Mouse (Mus musculus) liver, embryonic 14 days (tissue): ENCODE results near the gene Ppfibp1. TPM values are rescaled to one million over a fixed set of nuclear protein-coding genes. Genes with fewer than 3 reads are reported as not detected.

Experiments used
- polyA plus RNA-seq: library from polyadenylated mRNA; depleted of rRNA; stranded (reverse); fragments of >200 nt; gene quantifications from 2 replicates; pipeline ENCODE4 v1.2.3, GENCODE M21; 2012; rRNA removed

The Ppfibp1 gene
- 5.0 and 5.9 TPM in 2 replicates for polyA plus RNA-seq

DNA sequence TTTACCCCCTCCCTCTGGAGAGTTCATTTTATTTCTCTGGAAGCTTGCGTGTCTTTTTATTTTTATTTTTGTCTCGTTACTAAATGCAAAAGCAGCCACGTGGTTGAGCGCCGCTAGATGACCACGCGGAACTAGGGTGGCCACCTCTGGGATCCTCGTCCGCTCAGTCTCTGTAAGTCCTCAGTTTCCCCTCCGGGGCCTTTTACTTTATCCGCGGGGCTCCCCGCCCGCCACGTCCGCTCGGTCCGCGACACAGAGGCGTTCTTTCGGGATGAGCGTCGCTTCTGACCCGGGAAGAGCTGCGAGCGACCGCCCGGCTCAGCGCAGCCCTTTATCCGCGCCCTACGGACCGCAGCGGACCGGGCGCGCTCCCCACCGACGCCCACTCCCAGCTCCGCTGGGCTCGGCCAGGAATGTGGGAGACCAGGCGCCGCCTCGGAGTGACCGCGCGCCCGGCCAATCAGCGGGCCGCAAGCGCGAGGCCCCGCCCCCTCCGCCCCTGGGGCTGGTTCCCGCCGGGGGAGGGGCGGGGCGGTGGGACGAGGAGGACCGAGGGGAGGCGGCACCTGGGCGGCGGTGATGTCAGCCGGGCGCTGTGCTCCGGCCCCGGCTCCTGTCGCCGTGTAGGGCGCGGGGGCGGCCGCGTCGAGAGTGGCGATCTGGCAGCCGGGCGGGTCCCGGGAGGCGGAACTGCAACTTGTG, at the start of gene Ppfibp1:
Gene Ppfibp1, plus strand, starts transcription at position 530 of the 702 bp plus-strand sequence.

DNA sequence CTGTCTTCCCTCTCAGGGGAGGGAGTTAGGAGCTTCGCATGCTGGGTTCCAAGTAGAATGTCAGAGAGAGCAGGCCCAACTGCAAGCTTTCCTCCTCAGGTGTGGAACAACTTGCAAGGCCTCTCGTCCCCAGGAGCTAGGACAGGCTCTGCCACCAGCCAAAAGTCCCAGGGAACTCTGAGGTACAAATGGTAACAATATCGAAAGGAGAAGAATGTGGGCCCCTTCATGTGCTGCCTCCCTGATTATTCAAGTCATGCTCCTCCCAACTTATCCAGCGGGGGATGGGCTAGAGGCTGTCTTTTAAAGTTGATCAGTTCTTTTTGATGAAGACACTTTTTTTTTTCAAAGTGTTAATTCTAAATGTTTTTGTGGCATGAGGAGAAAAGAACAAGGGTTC, 38.2 kb upstream of the Ppfibp1 start, which contains the start of gene Smco2:
Gene Smco2, plus strand, starts transcription at position 55 of the 400 bp plus-strand sequence.

GRCm38 (mm10) chr6:146954258-146954657, 66.0 kb downstream of the Ppfibp1 start, which contains the start of gene 1700034J05Rik:
Gene 1700034J05Rik (minus strand): TSS chr6:146954422.

GRCm38 (mm10) chr6:147032303-147032925, 144.1 kb downstream of the Ppfibp1 start, which contains the start of gene Rep15:
Gene Rep15 (plus strand): TSS chr6:147032584.

GRCm38 (mm10) chr6:147042291-147043290, 154.3 kb downstream of the Ppfibp1 start, which contains the start of gene Mrps35:
Gene Mrps35 (plus strand): TSS chr6:147042764.

Other genes with a start within 250 kb of the Ppfibp1 start
- gene Med21, start 245.9 kb upstream of the Ppfibp1 start, polyA plus RNA-seq = 44.7 and 50.2 TPM in 2 replicates
- gene Tm7sf3, start 245.7 kb upstream of the Ppfibp1 start, polyA plus RNA-seq = 10.0 and 13.1 TPM in 2 replicates
- 1.9 and 2.1 TPM in 2 replicates for gene Stk38l, start 163.5 kb upstream of the Ppfibp1 start, polyA plus RNA-seq
- 0.55 and 0.56 TPM in 2 replicates for gene Arntl2, start 92.4 kb upstream of the Ppfibp1 start, polyA plus RNA-seq
- gene Smco2, start 38.4 kb upstream of the Ppfibp1 start, polyA plus RNA-seq = not detected in 2 replicates
- not detected in 2 replicates for gene 1700034J05Rik, start 65.9 kb downstream of the Ppfibp1 start, polyA plus RNA-seq
- 0.10 and 0.14 TPM in 2 replicates for gene Rep15, start 144.1 kb downstream of the Ppfibp1 start, polyA plus RNA-seq
- 24.0 and 25.8 TPM in 2 replicates for gene Mrps35, start 154.3 kb downstream of the Ppfibp1 start, polyA plus RNA-seq
- gene Mansc4, start 198.5 kb downstream of the Ppfibp1 start, polyA plus RNA-seq = not detected in 2 replicates
- 2.0 and 2.4 TPM in 2 replicates for gene Klhl42, start 202.9 kb downstream of the Ppfibp1 start, polyA plus RNA-seq